Mouse (Mus musculus) regulatory T cell (primary cell): ENCODE results near the gene 6820408C15Rik.

Source experiments
- in situ Hi-C: fragments of 300-600 bp; cut with MboI, MseI; formaldehyde crosslinking; loops from one replicate; pipeline ENCODE4 v1.15.1; 2025; ENCODE audit warnings: high pct_unique_total_duplicates

Gene 6820408C15Rik

GRCm38 (mm10) chr2:152415287-152415686, at the start of gene 6820408C15Rik:
TSS of gene 6820408C15Rik (plus strand) at chr2:152415587.
- in situ Hi-C loops: no loop called here

- in situ Hi-C loops: no loop called here
Measured at GRCm38 (mm10) chr2:152367917-152368316, 47.5 kb upstream of the 6820408C15Rik start.

GRCm38 (mm10) chr2:152368532-152369140, 46.8 kb upstream of the 6820408C15Rik start:
- in situ Hi-C loops: no loop called here

GRCm38 (mm10) chr2:152372104-152372503, 43.3 kb upstream of the 6820408C15Rik start:
- in situ Hi-C loops: loop anchor here (5.0 kb wide), 1 partner anchor 260 kb away; no protein-coding TSS in a partner anchor

- in situ Hi-C loops: loop anchor here (5.0 kb wide), 1 partner anchor 260 kb away; no protein-coding TSS in a partner anchor
Measured at GRCm38 (mm10) chr2:152372661-152373060, 42.7 kb upstream of the 6820408C15Rik start.

GRCm38 (mm10) chr2:152373547-152373946, 41.8 kb upstream of the 6820408C15Rik start:
- in situ Hi-C loops: loop anchor here (5.0 kb wide), 1 partner anchor 261 kb away; no protein-coding TSS in a partner anchor

GRCm38 (mm10) chr2:152375652-152376344, 39.6 kb upstream of the 6820408C15Rik start:
- in situ Hi-C loops: no loop called here

- in situ Hi-C loops: no loop called here
Measured at GRCm38 (mm10) chr2:152376345-152376741, 39.0 kb upstream of the 6820408C15Rik start, which contains the start of gene Nrsn2. TSS of gene Nrsn2 (minus strand) at chr2:152376638.

GRCm38 (mm10) chr2:152384191-152384590, 31.2 kb upstream of the 6820408C15Rik start:
- in situ Hi-C loops: no loop called here

GRCm38 (mm10) chr2:152392786-152393185, 22.6 kb upstream of the 6820408C15Rik start:
- in situ Hi-C loops: no loop called here

GRCm38 (mm10) chr2:152393225-152394017, 22.0 kb upstream of the 6820408C15Rik start:
- in situ Hi-C loops: no loop called here

GRCm38 (mm10) chr2:152395271-152395920, 20.0 kb upstream of the 6820408C15Rik start:
- in situ Hi-C loops: no loop called here

GRCm38 (mm10) chr2:152396110-152397003, 19.0 kb upstream of the 6820408C15Rik start:
- in situ Hi-C loops: no loop called here

GRCm38 (mm10) chr2:152397004-152397589, 18.3 kb upstream of the 6820408C15Rik start:
- in situ Hi-C loops: no loop called here

- in situ Hi-C loops: no loop called here
Measured at GRCm38 (mm10) chr2:152397680-152398435, 17.5 kb upstream of the 6820408C15Rik start, which contains the start of gene Sox12. TSS of gene Sox12 (minus strand) at chr2:152398063.

- in situ Hi-C loops: no loop called here
Measured at GRCm38 (mm10) chr2:152398691-152399090, 16.7 kb upstream of the 6820408C15Rik start.

- in situ Hi-C loops: no loop called here
Measured at GRCm38 (mm10) chr2:152399122-152399542, 16.3 kb upstream of the 6820408C15Rik start.

- in situ Hi-C loops: no loop called here
Measured at GRCm38 (mm10) chr2:152406126-152406525, 9.3 kb upstream of the 6820408C15Rik start.

GRCm38 (mm10) chr2:152409781-152410180, 5.6 kb upstream of the 6820408C15Rik start:
- in situ Hi-C loops: no loop called here
